Mouse (Mus musculus) cortical plate, adult 2 months (tissue): Measurements from ENCODE around the gene Il11ra1.

Source experiments
- CTCF ChIP-seq: fragments of 200-500 bp; IDR thresholded peaks from 2 replicates; pipeline ENCODE4 v1.5.1; 2011; ENCODE audit warnings: mild to moderate bottlenecking, control low read depth, low read length; ENCODE audit not compliant: insufficient read depth; ENCODE audit errors: extremely low read depth
- POLR2A ChIP-seq: fragments of 200-500 bp; IDR thresholded peaks from 2 replicates; pipeline ENCODE4 v1.6.1; 2011; ENCODE audit warnings: mild to moderate bottlenecking, low read length, control low read depth; ENCODE audit not compliant: insufficient read depth; ENCODE audit errors: extremely low read depth

GRCm38 (mm10) chr4:41653730-41654129 is 46.1 kb upstream of the Il11ra1 start:
- TF ChIP-seq CTCF, result no peak
- no peak for TF ChIP-seq POLR2A
